Mouse (Mus musculus) cortical plate, adult 2 months (tissue): ENCODE measurements around the gene Ocln.

Experiments
- CTCF ChIP-seq: fragments of 200-500 bp; IDR thresholded peaks from 2 replicates; pipeline ENCODE4 v1.5.1; 2011; ENCODE audit warnings: mild to moderate bottlenecking, control low read depth, low read length; ENCODE audit not compliant: insufficient read depth; ENCODE audit errors: extremely low read depth
- POLR2A ChIP-seq: fragments of 200-500 bp; IDR thresholded peaks from 2 replicates; pipeline ENCODE4 v1.6.1; 2011; ENCODE audit warnings: mild to moderate bottlenecking, low read length, control low read depth; ENCODE audit not compliant: insufficient read depth; ENCODE audit errors: extremely low read depth

- TF ChIP-seq POLR2A = no peak
- no peak for TF ChIP-seq CTCF
Measured at GRCm38 (mm10) chr13:100532788-100533365, 19.6 kb downstream of the Ocln start.
